Mouse (Mus musculus): ENCODE results near the gene Il27. TPM values are rescaled to one million over a fixed set of nuclear protein-coding genes. Genes with fewer than 3 reads are reported as not detected.

Gene Il27
- polyA plus RNA-seq, 1 experiment from 2014 or later = not detected

DNA sequence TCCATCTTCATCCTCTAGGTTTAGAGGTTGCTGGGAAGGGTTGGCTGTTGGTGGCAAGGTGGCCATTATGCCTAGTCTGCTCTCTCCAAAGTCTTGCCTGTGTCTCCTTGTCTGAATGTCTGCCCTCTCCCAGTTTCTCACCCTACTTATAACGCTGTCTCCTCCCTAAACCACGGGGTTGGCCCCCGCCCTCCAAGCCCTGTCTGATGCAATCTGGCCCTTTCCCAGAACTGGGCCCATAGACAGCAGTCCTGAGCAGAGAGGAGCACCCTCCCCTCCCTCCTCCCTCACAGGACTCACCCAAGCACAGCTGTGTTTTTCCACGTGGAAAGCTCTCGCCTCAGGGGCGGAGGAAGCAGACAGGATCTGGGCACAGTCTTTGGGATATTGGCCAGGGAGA lies 30.6 kb upstream of the Il27 start:
- 39% methylated on average over 6 of the region's 6 CpGs for WGBS
- Histone ChIP-seq H3K4me1 (peaks cover 16% of the 10 kb centered on the region), H3K4me2 (replicated peaks) (no peak overlapping the region), H3K27me3 (no peaks in the 10 kb centered on the region), H3K36me3 (no peaks in the 10 kb centered on the region), H3K27ac (no peak overlapping the region), H3K9ac (no peak overlapping the region), H3K4me3 (no peak overlapping the region), H3K9me3 (no peaks in the 10 kb centered on the region)
- ATAC-seq (ENCODE audit: low FRiP score, low read depth) = no peak

DNA sequence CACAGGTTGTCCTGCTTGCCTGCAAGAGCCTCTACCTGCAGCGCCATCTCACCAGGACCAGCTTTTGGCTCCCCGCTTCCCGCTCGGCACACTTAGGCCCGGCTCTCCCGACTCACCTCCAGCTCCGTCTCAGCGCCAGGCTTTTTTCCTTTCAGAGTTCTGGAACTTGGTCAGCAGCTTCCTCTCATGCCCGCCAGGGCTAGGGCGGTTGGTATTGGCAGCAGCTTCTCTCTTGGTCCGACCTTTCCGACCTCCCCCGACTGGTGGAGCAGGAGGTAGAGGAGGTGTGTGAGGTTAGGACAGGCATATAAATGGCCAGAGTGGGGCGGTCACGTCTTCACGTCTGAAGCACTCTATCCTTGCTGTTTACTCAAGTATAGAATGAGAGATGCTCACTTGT lies 30.0 kb upstream of the Il27 start:
- no peaks in the 10 kb centered on the region for H3K27me3 ChIP-seq
- no peak overlapping the region for H3K4me2 ChIP-seq (replicated peaks)
- 68% methylated on average over 16 of the region's 16 CpGs for WGBS
- H3K4me1 ChIP-seq = peaks cover 16% of the 10 kb centered on the region
- H3K4me3 ChIP-seq = no peak overlapping the region
- no peak for ATAC-seq (ENCODE audit: low FRiP score, low read depth)
- H3K36me3 ChIP-seq = no peaks in the 10 kb centered on the region
- H3K9me3 ChIP-seq = no peaks in the 10 kb centered on the region
- no peak overlapping the region for H3K9ac ChIP-seq
- H3K27ac ChIP-seq = no peak overlapping the region

DNA sequence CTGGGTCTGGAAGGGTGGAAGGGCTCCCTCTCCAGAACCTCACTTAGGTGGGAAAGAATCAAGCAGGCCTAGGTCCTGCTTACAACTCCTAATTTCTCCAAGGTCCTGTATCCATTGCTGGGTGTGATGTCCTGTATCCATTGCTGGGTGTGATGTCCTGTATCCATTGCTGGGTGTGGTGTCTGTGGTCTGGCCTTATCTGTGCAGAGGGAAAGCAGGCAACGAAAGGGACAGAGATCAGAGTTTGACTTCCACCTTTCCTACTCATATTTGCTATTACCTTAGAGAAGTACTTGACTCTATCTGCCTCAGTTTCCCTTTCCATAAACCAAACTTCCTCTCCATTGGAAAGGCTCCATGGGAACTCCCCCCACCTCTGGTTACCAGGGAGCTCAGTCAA lies 28.6 kb upstream of the Il27 start:
- H3K9me3 ChIP-seq = no peaks in the 10 kb centered on the region
- H3K4me1 ChIP-seq = peaks cover 16% of the 10 kb centered on the region
- 88% methylated on average over 1 of the region's 1 CpGs for WGBS
- no peak overlapping the region for H3K9ac ChIP-seq
- H3K36me3 ChIP-seq = no peaks in the 10 kb centered on the region
- no peak overlapping the region for H3K27ac ChIP-seq
- no peak overlapping the region for H3K4me3 ChIP-seq
- no peaks in the 10 kb centered on the region for H3K27me3 ChIP-seq
- H3K4me2 ChIP-seq (replicated peaks) = no peak overlapping the region
- no peak for ATAC-seq (ENCODE audit: low FRiP score, low read depth)

DNA sequence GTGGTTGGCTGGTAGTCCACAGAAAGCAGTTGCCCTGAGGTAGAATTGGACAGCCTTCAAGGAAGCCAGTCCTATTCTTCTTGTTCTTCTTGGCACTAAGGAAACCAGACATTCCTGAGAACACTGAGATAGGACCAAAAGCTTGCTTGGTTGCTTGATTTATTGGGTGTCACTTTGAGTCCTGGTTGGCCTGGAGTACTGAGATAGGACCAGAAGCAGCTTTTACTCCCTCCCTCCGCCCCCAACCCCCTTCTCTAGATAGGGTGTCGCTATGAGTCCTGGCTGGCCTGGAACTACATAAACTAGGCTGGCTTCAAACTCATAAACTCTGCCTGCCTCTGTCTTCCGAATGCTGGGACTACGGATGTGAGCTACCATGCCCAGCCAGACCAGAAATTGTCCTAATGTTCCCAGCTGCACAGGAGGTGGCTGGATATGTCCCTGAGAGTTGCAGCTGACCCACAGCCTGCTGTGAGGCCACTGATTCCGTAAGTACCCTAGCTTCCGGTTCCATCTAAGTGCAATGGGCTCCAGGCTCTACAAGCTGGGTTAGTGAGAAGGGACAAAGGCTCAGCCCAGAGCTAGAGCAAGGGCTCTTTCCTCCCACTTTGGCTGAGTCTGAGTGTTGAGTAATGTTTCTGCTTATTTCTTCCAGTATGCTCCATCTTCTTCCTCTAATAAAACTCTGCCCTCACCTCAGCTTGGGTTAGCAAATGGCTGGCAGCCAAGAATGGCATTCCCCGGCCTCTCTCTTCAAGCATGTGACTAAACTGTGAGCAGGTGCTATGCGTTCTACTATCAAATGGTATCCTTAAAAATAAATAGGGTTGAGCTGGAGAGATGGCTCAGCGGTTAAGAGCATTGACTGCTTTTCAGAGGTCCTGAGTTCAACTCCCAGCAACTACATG lies 27.0 kb upstream of the Il27 start:
- no peaks in the 10 kb centered on the region for H3K36me3 ChIP-seq
- no peak for ATAC-seq (ENCODE audit: low FRiP score, low read depth)
- no peak overlapping the region for H3K27ac ChIP-seq
- 69% methylated on average over 9 of the region's 9 CpGs for WGBS
- no peak overlapping the region for H3K9ac ChIP-seq
- peaks cover 16% of the 10 kb centered on the region for H3K4me1 ChIP-seq
- no peak overlapping the region for H3K4me3 ChIP-seq
- H3K4me2 ChIP-seq (replicated peaks) = no peak overlapping the region
- no peaks in the 10 kb centered on the region for H3K27me3 ChIP-seq
- H3K9me3 ChIP-seq = no peaks in the 10 kb centered on the region

DNA sequence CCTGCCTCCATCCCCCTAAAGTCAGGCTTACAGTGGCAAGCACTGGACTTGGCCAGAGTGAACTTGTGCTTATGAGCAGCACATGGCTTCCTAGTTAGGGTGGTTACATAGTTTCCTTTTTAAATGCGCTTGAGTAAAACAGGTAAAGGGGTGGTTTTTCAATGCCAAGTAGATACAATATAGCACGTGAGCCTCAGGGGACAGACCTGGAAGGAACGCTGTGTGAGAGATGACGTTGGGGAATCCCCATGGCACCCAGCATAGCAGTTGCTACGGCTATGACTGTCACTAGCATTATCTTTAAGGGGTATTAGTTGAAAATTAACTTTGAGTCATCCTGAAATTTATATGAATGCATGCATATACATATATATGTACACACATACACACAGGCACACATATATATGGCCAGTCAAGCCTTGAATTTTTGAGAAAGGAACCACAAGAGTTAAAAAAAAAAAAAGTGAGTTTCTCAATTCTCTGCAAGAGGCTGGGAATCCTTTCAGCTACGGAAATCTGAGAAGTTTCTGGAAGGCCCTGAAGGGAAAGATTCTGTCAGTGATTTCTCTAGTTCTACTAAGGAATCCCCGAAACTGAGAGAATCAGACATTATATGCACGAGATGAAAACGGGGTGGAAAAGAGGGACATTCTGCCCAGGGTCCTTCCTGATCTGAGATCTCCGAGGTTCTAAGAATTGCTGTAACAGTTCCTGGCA lies 25.0 kb upstream of the Il27 start:
- H3K9me3 ChIP-seq = no peaks in the 10 kb centered on the region
- no peaks in the 10 kb centered on the region for H3K36me3 ChIP-seq
- H3K4me2 ChIP-seq (replicated peaks) = no peak overlapping the region
- ATAC-seq (ENCODE audit: low FRiP score, low read depth) = no peak
- H3K4me3 ChIP-seq = no peak overlapping the region
- H3K9ac ChIP-seq = no peak overlapping the region
- no peaks in the 10 kb centered on the region for H3K27me3 ChIP-seq
- H3K4me1 ChIP-seq = peaks cover 7% of the 10 kb centered on the region; the same call in 1 of the 2 replicates
- H3K27ac ChIP-seq = no peak overlapping the region
- WGBS = 72% methylated on average over 10 of the region's 10 CpGs

DNA sequence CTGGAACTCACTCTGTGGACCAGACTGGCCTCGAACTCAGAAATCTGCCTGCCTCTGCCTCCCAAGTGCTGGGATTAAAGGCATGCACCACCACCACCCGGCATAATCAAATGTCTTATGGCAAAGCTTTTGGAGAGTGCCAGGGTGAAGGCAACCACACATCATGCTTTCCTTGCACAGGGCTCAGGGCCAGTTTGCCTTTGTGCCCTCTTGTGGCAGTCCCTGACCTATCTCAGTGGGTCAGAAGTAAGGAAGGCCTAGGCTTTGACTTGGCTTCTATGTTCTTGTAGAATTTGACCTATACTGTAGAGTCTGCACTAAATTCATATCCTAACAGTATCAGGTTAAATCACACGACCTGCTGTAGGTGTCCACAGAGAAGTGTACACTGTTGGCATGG lies 22.0 kb upstream of the Il27 start:
- ATAC-seq (ENCODE audit: low FRiP score, low read depth) = no peak
- H3K27ac ChIP-seq = no peak overlapping the region
- no peak overlapping the region for H3K4me2 ChIP-seq (replicated peaks)
- no peak overlapping the region for H3K9ac ChIP-seq
- H3K27me3 ChIP-seq = no peaks in the 10 kb centered on the region
- H3K4me3 ChIP-seq = no peak overlapping the region
- H3K4me1 ChIP-seq = peaks cover 4% of the 10 kb centered on the region; the same call in 1 of the 2 replicates
- no peaks in the 10 kb centered on the region for H3K9me3 ChIP-seq
- WGBS = 75% methylated on average over 3 of the region's 3 CpGs
- no peaks in the 10 kb centered on the region for H3K36me3 ChIP-seq

DNA sequence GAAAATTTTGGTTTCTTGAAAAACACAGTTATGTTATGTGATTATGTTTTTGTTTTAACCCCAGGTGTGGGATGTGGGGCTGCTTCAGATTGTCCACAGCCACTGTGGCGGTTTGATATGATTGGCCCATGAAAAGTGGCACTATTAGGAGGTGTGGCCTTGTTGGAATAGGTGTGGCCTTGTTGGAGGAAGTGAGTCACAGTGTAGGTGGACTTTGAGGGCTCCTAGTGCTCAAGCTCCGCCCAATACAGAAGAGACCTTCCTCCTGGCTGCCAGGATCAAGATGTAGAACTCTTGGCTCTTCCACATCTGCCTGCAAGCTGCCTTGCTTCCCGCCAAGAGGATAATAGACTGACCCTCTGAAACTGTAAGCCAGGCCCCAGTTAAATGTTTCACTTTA lies 18.0 kb upstream of the Il27 start:
- H3K4me1 ChIP-seq = no peaks in the 10 kb centered on the region
- H3K36me3 ChIP-seq = no peaks in the 10 kb centered on the region
- H3K9ac ChIP-seq = no peak overlapping the region
- ATAC-seq (ENCODE audit: low FRiP score, low read depth) = no peak
- no peak overlapping the region for H3K4me2 ChIP-seq (replicated peaks)
- H3K27ac ChIP-seq = no peak overlapping the region
- no peak overlapping the region for H3K4me3 ChIP-seq
- no peaks in the 10 kb centered on the region for H3K9me3 ChIP-seq
- WGBS = 73% methylated on average over 3 of the region's 3 CpGs
- H3K27me3 ChIP-seq = no peaks in the 10 kb centered on the region

DNA sequence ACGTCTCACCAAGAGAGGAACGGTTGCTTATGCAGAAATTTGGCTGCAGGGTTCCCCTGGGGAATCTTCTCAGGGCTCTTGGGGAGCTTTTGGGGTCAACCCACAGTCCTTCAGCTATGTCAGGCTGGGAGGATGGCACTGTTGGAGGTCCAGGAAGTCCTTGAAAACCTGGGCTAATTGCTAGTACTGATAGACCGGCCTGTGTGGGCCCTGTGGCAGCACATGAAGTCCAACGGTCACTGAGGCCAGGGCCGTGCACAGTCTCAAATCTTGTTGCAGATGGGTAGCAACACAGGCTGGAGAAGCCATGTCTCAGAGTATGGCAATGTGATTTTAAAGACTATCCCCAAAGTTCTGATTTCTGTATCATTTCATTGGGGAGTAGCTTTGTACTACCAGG lies 13.1 kb upstream of the Il27 start:
- Histone ChIP-seq H3K27ac (no peak overlapping the region), H3K4me3 (no peak overlapping the region), H3K9ac (no peak overlapping the region), H3K36me3 (no peaks in the 10 kb centered on the region), H3K4me1 (no peaks in the 10 kb centered on the region), H3K27me3 (no peaks in the 10 kb centered on the region), H3K4me2 (replicated peaks) (no peak overlapping the region), H3K9me3 (no peaks in the 10 kb centered on the region)
- ATAC-seq (ENCODE audit: low FRiP score, low read depth) = no peak
- WGBS = 86% methylated on average over 5 of the region's 5 CpGs

DNA sequence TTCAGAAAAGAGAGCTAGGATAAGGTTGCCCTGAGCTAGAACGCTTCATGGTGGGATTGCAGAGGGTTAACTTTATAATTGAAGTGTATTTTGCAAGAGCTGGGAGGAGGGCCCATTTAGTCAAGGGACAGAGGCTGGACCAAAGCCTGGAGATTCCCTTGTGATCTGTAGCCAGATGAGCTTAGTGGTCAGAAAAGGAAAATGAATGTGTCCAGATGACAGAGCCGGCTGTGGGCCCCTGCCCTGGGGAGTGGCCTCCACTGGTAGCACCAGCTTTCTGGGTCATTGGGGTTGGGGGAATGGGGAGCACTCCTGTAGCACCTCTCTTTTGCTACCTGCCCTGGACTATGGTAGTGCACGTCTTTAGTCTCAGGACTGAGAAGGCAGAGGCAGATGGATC lies 12.3 kb upstream of the Il27 start:
- no peak overlapping the region for H3K4me2 ChIP-seq (replicated peaks)
- H3K27ac ChIP-seq = no peak overlapping the region
- no peak overlapping the region for H3K9ac ChIP-seq
- no peak for ATAC-seq (ENCODE audit: low FRiP score, low read depth)
- H3K27me3 ChIP-seq = no peaks in the 10 kb centered on the region
- no peaks in the 10 kb centered on the region for H3K9me3 ChIP-seq
- no peaks in the 10 kb centered on the region for H3K4me1 ChIP-seq
- WGBS = 65% methylated on average over 3 of the region's 3 CpGs
- no peaks in the 10 kb centered on the region for H3K36me3 ChIP-seq
- H3K4me3 ChIP-seq = no peak overlapping the region

DNA sequence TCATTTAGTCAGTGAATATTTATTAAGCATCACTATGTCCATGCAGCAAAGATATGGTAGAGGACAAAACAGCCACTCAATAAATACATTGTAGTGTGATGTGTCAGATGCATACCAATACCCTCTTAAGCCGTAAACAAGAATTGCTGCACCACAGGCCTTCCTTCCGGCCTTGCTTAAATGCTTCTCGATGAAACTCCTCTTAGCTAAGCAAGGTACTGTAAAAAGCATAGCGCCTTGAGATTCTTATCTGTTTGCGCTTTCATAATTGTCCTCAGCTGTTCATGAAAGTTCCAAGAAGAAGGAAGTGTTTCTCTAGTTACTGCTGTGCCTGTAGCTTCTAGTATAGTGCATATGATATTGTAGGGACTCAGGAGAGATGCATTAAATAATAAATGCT lies 11.9 kb upstream of the Il27 start:
- Histone ChIP-seq H3K9me3 (no peaks in the 10 kb centered on the region), H3K9ac (no peak overlapping the region), H3K27ac (no peak overlapping the region), H3K27me3 (no peaks in the 10 kb centered on the region), H3K36me3 (no peaks in the 10 kb centered on the region), H3K4me2 (replicated peaks) (no peak overlapping the region), H3K4me3 (no peak overlapping the region), H3K4me1 (no peaks in the 10 kb centered on the region)
- no peak for ATAC-seq (ENCODE audit: low FRiP score, low read depth)
- WGBS = 74% methylated on average over 5 of the region's 5 CpGs

DNA sequence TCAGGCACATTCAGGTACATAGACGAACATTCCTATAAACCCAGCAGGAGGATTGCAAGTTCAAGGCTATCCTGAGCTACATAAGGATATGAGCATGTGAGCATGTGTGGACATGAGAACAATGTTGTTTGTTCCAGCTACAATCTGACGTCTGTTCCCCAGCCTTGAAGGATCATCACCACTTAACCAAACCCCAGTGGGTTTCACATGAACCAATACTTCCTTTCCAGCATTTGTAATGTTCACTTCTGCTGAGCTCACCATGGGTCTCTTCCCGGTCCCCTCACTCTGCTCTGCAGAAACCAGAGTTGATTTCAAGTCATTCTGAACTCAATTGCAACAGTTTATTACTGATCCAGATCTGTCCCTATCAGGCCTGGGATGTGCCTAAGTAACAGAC lies 7.9 kb upstream of the Il27 start:
- Histone ChIP-seq H3K27ac (no peak overlapping the region), H3K27me3 (no peaks in the 10 kb centered on the region), H3K9ac (no peak overlapping the region), H3K9me3 (no peaks in the 10 kb centered on the region), H3K36me3 (no peaks in the 10 kb centered on the region), H3K4me3 (no peak overlapping the region), H3K4me1 (0 out of 2 replicates have a peak, but pooled peaks cover 3% of the 10 kb centered on the region), H3K4me2 (replicated peaks) (no peak overlapping the region)
- WGBS = 77% methylated on average over 3 of the region's 3 CpGs
- ATAC-seq (ENCODE audit: low FRiP score, low read depth) = no peak

DNA sequence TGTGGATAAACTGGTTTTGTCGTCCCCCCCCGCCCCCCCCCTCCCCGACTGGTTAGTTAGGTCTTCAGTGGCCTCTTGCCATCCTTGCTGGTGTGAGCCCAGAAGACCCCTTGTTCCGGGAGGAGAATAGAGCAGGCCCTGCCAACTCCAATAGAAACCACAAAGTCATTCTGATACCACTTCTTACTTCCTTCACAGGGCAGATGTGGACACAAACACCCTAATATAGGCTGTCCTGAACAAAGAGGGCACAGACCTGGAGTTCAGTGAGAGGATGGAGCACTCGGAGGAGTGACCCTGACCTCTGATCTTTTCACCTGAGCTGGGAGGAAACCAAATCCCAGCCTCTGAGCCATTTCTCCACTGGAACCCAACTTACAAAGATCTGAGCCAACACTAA lies 7.2 kb upstream of the Il27 start:
- Histone ChIP-seq H3K36me3 (no peaks in the 10 kb centered on the region), H3K27me3 (no peaks in the 10 kb centered on the region), H3K9me3 (no peaks in the 10 kb centered on the region), H3K4me2 (replicated peaks) (no peak overlapping the region), H3K9ac (no peak overlapping the region), H3K27ac (no peak overlapping the region), H3K4me3 (no peak overlapping the region), H3K4me1 (0 out of 2 replicates have a peak, but pooled peaks cover 3% of the 10 kb centered on the region)
- ATAC-seq (ENCODE audit: low FRiP score, low read depth) = no peak
- 38% methylated on average over 5 of the region's 5 CpGs for WGBS
